Mouse (Mus musculus) ovary, postnatal 10 days (tissue): ENCODE results near the gene Chd9.

Experiments used
- DNase-seq: peaks from one replicate; pipeline ENCODE4 v3.0.0; 2022; ENCODE audit warnings: low spot score

The Chd9 gene

GRCm38 (mm10) chr8:90839725-90840714 is 11.9 kb downstream of the Chd9 start:
- DNase-seq = no peak

GRCm38 (mm10) chr8:90841321-90841720 is 13.2 kb downstream of the Chd9 start:
- DNase-seq = no peak

GRCm38 (mm10) chr8:90843127-90843526 is 15.0 kb downstream of the Chd9 start:
- DNase-seq = no peak

- no peak for DNase-seq
These were observed 16.2 kb downstream of the Chd9 start for GRCm38 (mm10) chr8:90844179-90844967.

- no peak for DNase-seq
These were observed 19.8 kb downstream of the Chd9 start for GRCm38 (mm10) chr8:90847980-90848379.

GRCm38 (mm10) chr8:90849462-90850050 is 21.4 kb downstream of the Chd9 start:
- no peak for DNase-seq

GRCm38 (mm10) chr8:90851544-90851943 is 23.4 kb downstream of the Chd9 start:
- no peak for DNase-seq

GRCm38 (mm10) chr8:90853971-90854670 is 26.0 kb downstream of the Chd9 start:
- DNase-seq = no peak

GRCm38 (mm10) chr8:90854671-90855161 is 26.6 kb downstream of the Chd9 start:
- no peak for DNase-seq

GRCm38 (mm10) chr8:90856171-90856570 is 28.0 kb downstream of the Chd9 start:
- no peak for DNase-seq

- DNase-seq = no peak
These were observed 28.8 kb downstream of the Chd9 start for GRCm38 (mm10) chr8:90856952-90857351.

GRCm38 (mm10) chr8:90858071-90858470 is 29.9 kb downstream of the Chd9 start:
- DNase-seq = no peak

GRCm38 (mm10) chr8:90861266-90861944 is 33.3 kb downstream of the Chd9 start:
- no peak for DNase-seq

GRCm38 (mm10) chr8:90862038-90862437 is 33.9 kb downstream of the Chd9 start:
- peak; percentile 39 for DNase-seq

GRCm38 (mm10) chr8:90867061-90867460 is 38.9 kb downstream of the Chd9 start:
- DNase-seq = no peak

- no peak for DNase-seq
These were observed 39.8 kb downstream of the Chd9 start for GRCm38 (mm10) chr8:90867911-90868310.

GRCm38 (mm10) chr8:90868334-90868733 is 40.2 kb downstream of the Chd9 start:
- no peak for DNase-seq

- peak; percentile 76 for DNase-seq
These were observed 41.1 kb downstream of the Chd9 start for GRCm38 (mm10) chr8:90869071-90869919.

GRCm38 (mm10) chr8:90869920-90870777 is 42.0 kb downstream of the Chd9 start:
- no peak for DNase-seq
